Mouse (Mus musculus) lung, postnatal 0 days (tissue): Measurements from ENCODE around the gene Herc6. TPM values are rescaled to one million over a fixed set of nuclear protein-coding genes. Genes with fewer than 3 reads are reported as not detected.
A peak's percentile ranks its signal among the peaks of the same experiment; 100 is the strongest.

Source experiments
- ATAC-seq: fragments of 200-750 bp; cut with Nextera tagmentation; 2 replicates; pipeline ENCODE4 v1.8.0; 2017; ENCODE audit warnings: moderate library complexity
- DNase-seq: peaks from one replicate; pipeline ENCODE4 v3.0.0-alpha.2; 2016; ENCODE audit warnings: low spot score
- H3K27ac ChIP-seq: fragments of 300-500 bp; sonication (generic); 2 replicates; pipeline ENCODE4 v1.5.1; 2014; ENCODE audit warnings: antibody characterized with exemption, mild to moderate bottlenecking, low read length, mixed read lengths
- H3K27me3 ChIP-seq: fragments of 300-500 bp; sonication (generic); replicated peaks from 2 replicates; pipeline ENCODE4 v1.6.1; 2014; ENCODE audit warnings: low read length, mixed read lengths; ENCODE audit not compliant: insufficient read depth
- H3K36me3 ChIP-seq: fragments of 300-500 bp; sonication (generic); 2 replicates; pipeline ENCODE4 v1.6.1; 2014; ENCODE audit warnings: low read length, mixed read lengths; ENCODE audit not compliant: insufficient read depth
- H3K4me1 ChIP-seq: fragments of 300-500 bp; sonication (generic); 2 replicates; pipeline ENCODE4 v1.6.1; 2014; ENCODE audit warnings: antibody characterized with exemption, low read depth, low read length, mixed read lengths; ENCODE audit not compliant: insufficient read depth
- H3K4me2 ChIP-seq: fragments of 300-500 bp; sonication (generic); replicated peaks from 2 replicates; pipeline ENCODE4 v1.6.1; 2014; ENCODE audit warnings: low read depth, mild to moderate bottlenecking, low read length, moderate library complexity, mixed read lengths
- H3K4me3 ChIP-seq: fragments of 300-500 bp; sonication (generic); 2 replicates; pipeline ENCODE4 v1.5.1; 2014; ENCODE audit warnings: low read depth, low read length
- H3K9ac ChIP-seq: fragments of 300-500 bp; sonication (generic); replicated peaks from 2 replicates; pipeline ENCODE4 v1.6.1; 2014; ENCODE audit warnings: low read depth, mild to moderate bottlenecking
- H3K9me3 ChIP-seq: fragments of 300-500 bp; sonication (generic); 2 replicates; pipeline ENCODE4 v1.6.1; 2016; ENCODE audit warnings: low read length, mixed read lengths
- CTCF ChIP-seq: IDR thresholded peaks from 2 replicates; pipeline ENCODE4 v1.5.1; 2016; ENCODE audit warnings: antibody characterized with exemption, mild to moderate bottlenecking
- EP300 ChIP-seq: IDR thresholded peaks from 2 replicates; pipeline ENCODE4 v1.6.1; 2016; ENCODE audit warnings: antibody characterized with exemption, mild to moderate bottlenecking, control low read depth
- WGBS: fragments of 180-500 bp; shearing (Covaris S2); extraction: QIAGEN DNeasy Blood & Tissue Kit; methylation state at CpG from one replicate; pipeline ENCODE4 v1.1.7; 2014; 5-methylcytosine and 5-hydroxymethylcytosine counted together
- polyA plus RNA-seq: library from polyadenylated mRNA; unstranded; fragments of >200 nt; fragmentation: Nextera tagmentation; extraction: Ambion mirVana; gene quantifications from 2 replicates; pipeline ENCODE4 v1.2.1, GENCODE M21; 2015

Herc6 gene
- polyA plus RNA-seq, 1 experiment from 2014 or later: 3.5 TPM

GRCm38 (mm10) chr6:57609631-57610030 is 28.8 kb downstream of the Herc6 start:
- peak; percentile 65 for DNase-seq

GRCm38 (mm10) chr6:57615788-57616187 is 35.0 kb downstream of the Herc6 start:
- WGBS: 83% methylated on average over 2 of the region's 2 CpGs
- Histone ChIP-seq H3K9ac (no peak overlapping the region), H3K36me3 (peaks cover 6% of the 10 kb centered on the region; the same call in 1 of the 2 replicates), H3K27me3 (no peaks in the 10 kb centered on the region), H3K4me2 (no peak overlapping the region), H3K4me3 (no peak overlapping the region), H3K27ac (no peak overlapping the region), H3K9me3 (no peaks in the 10 kb centered on the region), H3K4me1 (no peaks in the 10 kb centered on the region)
- TF ChIP-seq EP300 (no peak), CTCF (no peak)
- ATAC-seq: no peak
- DNase-seq: no peak

More at GRCm38 (mm10) chr6:57609631-57610030, 28.8 kb downstream of the Herc6 start:
- TF ChIP-seq EP300 (no peak), CTCF (peak; percentile 55)
- no peaks in the 10 kb centered on the region for H3K4me1 ChIP-seq
- no peaks in the 10 kb centered on the region for H3K9me3 ChIP-seq
- no peak for ATAC-seq
- H3K27me3 ChIP-seq: no peaks in the 10 kb centered on the region
- no peak overlapping the region for H3K9ac ChIP-seq
- no peaks in the 10 kb centered on the region for H3K36me3 ChIP-seq
- no peak overlapping the region for H3K4me2 ChIP-seq
- 49% methylated on average over 2 of the region's 2 CpGs for WGBS
- H3K27ac ChIP-seq: no peak overlapping the region
- no peak overlapping the region for H3K4me3 ChIP-seq

- H3K27me3 ChIP-seq: no peaks in the 10 kb centered on the region
- no peak for ATAC-seq
- no peak overlapping the region for H3K4me2 ChIP-seq
- H3K4me1 ChIP-seq: peaks cover 3% of the 10 kb centered on the region; the same call in 1 of the 2 replicates
- no peak overlapping the region for H3K4me3 ChIP-seq
- H3K9me3 ChIP-seq: no peaks in the 10 kb centered on the region
- no peaks in the 10 kb centered on the region for H3K36me3 ChIP-seq
- no peak overlapping the region for H3K9ac ChIP-seq
- TF ChIP-seq CTCF: no peak
- no peak for TF ChIP-seq EP300
- H3K27ac ChIP-seq: no peak overlapping the region
- no peak for DNase-seq
- 63% methylated on average over 1 of the region's 1 CpGs for whole genome bisulfite sequencing
Measured at GRCm38 (mm10) chr6:57639531-57639930, 58.7 kb downstream of the Herc6 start.

GRCm38 (mm10) chr6:57641789-57642188 is 61.0 kb downstream of the Herc6 start:
- TF ChIP-seq CTCF (no peak), EP300 (no peak)
- Histone ChIP-seq H3K4me3 (no peak overlapping the region), H3K4me1 (peaks cover 3% of the 10 kb centered on the region; the same call in 1 of the 2 replicates), H3K27me3 (no peaks in the 10 kb centered on the region), H3K9ac (no peak overlapping the region), H3K9me3 (no peaks in the 10 kb centered on the region), H3K27ac (no peak overlapping the region), H3K36me3 (no peaks in the 10 kb centered on the region), H3K4me2 (no peak overlapping the region)
- peak; percentile 39 for DNase-seq
- 11% methylated on average over 4 of the region's 4 CpGs for WGBS
- peak; percentile 76 for ATAC-seq

- no peaks in the 10 kb centered on the region for H3K27me3 ChIP-seq
- H3K27ac ChIP-seq: no peak overlapping the region
- no peaks in the 10 kb centered on the region for H3K36me3 ChIP-seq
- no peak overlapping the region for H3K4me2 ChIP-seq
- H3K9me3 ChIP-seq: no peaks in the 10 kb centered on the region
- ATAC-seq: no peak
- no peak overlapping the region for H3K9ac ChIP-seq
- TF ChIP-seq EP300: no peak
- no peak for TF ChIP-seq CTCF
- H3K4me3 ChIP-seq: no peak overlapping the region
- DNase-seq: no peak
- no peaks in the 10 kb centered on the region for H3K4me1 ChIP-seq
- 35% methylated on average over 1 of the region's 1 CpGs for WGBS
Measured at GRCm38 (mm10) chr6:57647256-57647655, 66.5 kb downstream of the Herc6 start.

- H3K4me1 ChIP-seq: no peaks in the 10 kb centered on the region
- DNase-seq (no peak), ATAC-seq (no peak)
- no peaks in the 10 kb centered on the region for H3K27me3 ChIP-seq
- 52% methylated on average over 4 of the region's 4 CpGs for whole genome bisulfite sequencing
- no peak overlapping the region for H3K27ac ChIP-seq
- no peak overlapping the region for H3K9ac ChIP-seq
- H3K36me3 ChIP-seq: no peaks in the 10 kb centered on the region
- no peak overlapping the region for H3K4me3 ChIP-seq
- H3K4me2 ChIP-seq: no peak overlapping the region
- TF ChIP-seq CTCF (no peak), EP300 (no peak)
- no peaks in the 10 kb centered on the region for H3K9me3 ChIP-seq
Measured at GRCm38 (mm10) chr6:57661295-57661694, 80.5 kb downstream of the Herc6 start.

- Histone ChIP-seq H3K27me3 (no peaks in the 10 kb centered on the region), H3K9ac (no peak overlapping the region), H3K36me3 (no peaks in the 10 kb centered on the region; the same call in 1 of the 2 replicates), H3K27ac (no peak overlapping the region), H3K4me3 (no peak overlapping the region), H3K4me2 (no peak overlapping the region), H3K4me1 (no peaks in the 10 kb centered on the region), H3K9me3 (no peaks in the 10 kb centered on the region)
- TF ChIP-seq CTCF: no peak
- no peak for TF ChIP-seq EP300
- ATAC-seq (no peak), DNase-seq (no peak)
- 100% methylated on average over 1 of the region's 1 CpGs for WGBS
Measured at GRCm38 (mm10) chr6:57684156-57684555, 103.4 kb downstream of the Herc6 start.
